Mouse (Mus musculus): Measurements from ENCODE around the gene Tex45.

- TF ChIP-seq CTCF (IDR thresholded peaks at IDR 0.05; ENCODE audit: low read depth, low read length) (no peak), POLR2A (IDR thresholded peaks at IDR 0.05; ENCODE audit: borderline replicate concordance, low read depth, low read length) (no peak)
These were observed 7.4 kb upstream of the Tex45 start for GRCm38 (mm10) chr8:3463248-3463647.
